Mouse (Mus musculus) embryonic fibroblast, embryonic 13.5 days (primary cell): ENCODE measurements around the gene Cebpz.

Experiments
- CTCF ChIP-seq: IDR thresholded peaks from 2 replicates; pipeline ENCODE4 v1.5.1; 2011; ENCODE audit warnings: mild to moderate bottlenecking, control low read depth, low read length, moderate library complexity, borderline replicate concordance; ENCODE audit not compliant: insufficient read depth
- POLR2A ChIP-seq: IDR thresholded peaks from 2 replicates; pipeline ENCODE4 v1.6.1; 2011; ENCODE audit warnings: low read depth, mild to moderate bottlenecking, control low read depth, low read length, moderate library complexity

DNA sequence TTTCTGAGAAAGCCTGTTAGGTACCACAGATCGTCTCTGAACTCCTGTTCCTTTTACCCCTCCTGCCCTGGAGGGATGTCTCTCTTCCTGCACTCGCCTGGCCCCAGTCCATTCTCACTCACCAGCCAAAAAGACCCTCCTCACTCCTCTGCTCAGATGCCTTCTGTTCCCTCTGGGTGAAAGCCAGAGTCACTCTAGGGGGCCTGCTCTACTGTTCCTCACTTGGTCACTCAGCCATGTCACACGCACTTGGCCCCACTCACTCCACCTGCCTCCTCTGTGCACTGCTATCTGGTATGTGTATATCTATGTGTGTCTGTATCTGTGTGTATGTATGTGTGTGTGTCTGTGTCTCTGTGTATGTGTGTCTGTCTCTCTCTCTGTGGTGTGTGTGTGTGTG is 47.7 kb downstream of the Cebpz start:
- TF ChIP-seq POLR2A (no peak), CTCF (no peak)
